Mouse (Mus musculus) kidney, embryonic 15.5 days (tissue): ENCODE measurements at regions not wholly inside any gene's neighbourhood (a gene's known extent, or its start where the extent isn't known, plus 50 kb on each side); places are given as distances from the start of the nearest gene placed in this dataset.

Experiments
- ATAC-seq: fragments of 200-750 bp; cut with Nextera tagmentation; replicated peaks from 2 replicates; pipeline ENCODE4 v1.8.0; 2017; ENCODE audit warnings: moderate TSS enrichment; ENCODE audit not compliant: low FRiP score
- H3K27ac ChIP-seq: fragments of 300-500 bp; sonication (generic); 2 replicates; pipeline ENCODE4 v1.5.1; 2015; ENCODE audit warnings: mild to moderate bottlenecking, inconsistent platforms
- H3K27me3 ChIP-seq: fragments of 300-500 bp; sonication (generic); 2 replicates; pipeline ENCODE4 v1.6.1; 2015; ENCODE audit warnings: inconsistent platforms
- H3K36me3 ChIP-seq: fragments of 300-500 bp; sonication (generic); 2 replicates; pipeline ENCODE4 v1.6.1; 2015; ENCODE audit warnings: inconsistent platforms
- H3K4me1 ChIP-seq: fragments of 300-500 bp; sonication (generic); 2 replicates; pipeline ENCODE4 v1.6.1; 2015; ENCODE audit warnings: inconsistent platforms
- H3K4me2 ChIP-seq: fragments of 300-500 bp; sonication (generic); 2 replicates; pipeline ENCODE4 v1.6.1; 2015; ENCODE audit warnings: moderate library complexity, mild to moderate bottlenecking, inconsistent platforms
- H3K4me3 ChIP-seq: fragments of 300-500 bp; sonication (generic); replicated peaks from 2 replicates; pipeline ENCODE4 v1.5.1; 2015; ENCODE audit warnings: mild to moderate bottlenecking, inconsistent platforms
- H3K9ac ChIP-seq: fragments of 300-500 bp; sonication (generic); 2 replicates; pipeline ENCODE4 v1.6.1; 2015; ENCODE audit warnings: mild to moderate bottlenecking, inconsistent platforms
- H3K9me3 ChIP-seq: fragments of 300-500 bp; sonication (generic); replicated peaks from 2 replicates; pipeline ENCODE4 v1.6.1; 2016; ENCODE audit warnings: inconsistent platforms
- WGBS: fragments of 180-500 bp; shearing (Covaris S2); methylation state at CpG from one replicate; pipeline ENCODE4 v1.1.7; 2015; ENCODE audit warnings: mixed read lengths; 5-methylcytosine and 5-hydroxymethylcytosine counted together

DNA sequence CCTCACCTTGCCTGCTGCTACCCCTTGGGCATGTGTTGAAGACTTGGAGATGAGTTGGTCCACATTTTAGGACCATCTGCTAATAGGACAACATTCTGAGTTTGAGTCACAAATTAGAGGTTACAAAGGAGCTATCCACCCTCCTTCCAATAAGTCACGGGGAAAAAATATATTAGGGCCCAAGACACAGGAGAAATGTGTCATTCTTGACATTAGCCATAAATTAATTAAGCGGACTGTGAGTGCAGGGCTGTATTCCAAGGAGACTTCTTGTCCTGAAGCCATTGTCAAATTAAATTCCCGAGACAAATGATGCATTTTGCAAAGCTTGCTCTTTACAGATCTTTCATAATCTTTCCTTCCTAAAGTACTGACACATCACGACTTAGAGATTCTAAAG is 79.2 kb downstream of the 1700020N01Rik start:
- Histone ChIP-seq H3K4me3 (no peak overlapping the region), H3K9me3 (no peaks in the 10 kb centered on the region), H3K36me3 (no peaks in the 10 kb centered on the region), H3K27me3 (no peaks in the 10 kb centered on the region), H3K4me2 (no peak overlapping the region), H3K27ac (no peak overlapping the region), H3K4me1 (peaks cover 7% of the 10 kb centered on the region; the same call in 1 of the 2 replicates), H3K9ac (no peak overlapping the region)
- no peak for ATAC-seq
- 56% methylated on average over 4 of the region's 4 CpGs for whole genome bisulfite sequencing

DNA sequence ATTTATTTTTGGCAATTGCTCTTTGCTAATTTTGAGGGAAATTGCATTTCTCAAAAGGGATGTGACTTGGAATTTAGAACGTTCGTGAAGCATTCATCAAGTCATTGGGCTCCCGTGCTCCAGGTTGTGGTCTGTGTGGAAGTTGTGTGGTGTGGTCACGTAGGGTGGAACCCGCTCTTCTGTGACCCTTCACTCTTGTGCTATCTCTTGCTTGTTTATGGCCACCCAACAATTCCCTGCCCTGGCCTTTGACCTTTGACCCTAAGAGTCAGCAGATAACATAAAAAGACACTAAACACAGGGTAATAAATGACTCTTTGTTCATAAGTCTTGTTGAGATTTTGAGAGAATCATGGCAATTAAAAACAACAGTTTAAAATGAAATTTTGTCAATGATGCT is 79.7 kb downstream of the 1700020N01Rik start:
- Histone ChIP-seq H3K9me3 (no peaks in the 10 kb centered on the region), H3K4me3 (no peak overlapping the region), H3K27me3 (no peaks in the 10 kb centered on the region), H3K9ac (no peak overlapping the region), H3K4me1 (peaks cover 7% of the 10 kb centered on the region; the same call in 1 of the 2 replicates), H3K27ac (no peak overlapping the region), H3K36me3 (no peaks in the 10 kb centered on the region), H3K4me2 (no peak overlapping the region)
- 68% methylated on average over 5 of the region's 5 CpGs for WGBS
- no peak for ATAC-seq

DNA sequence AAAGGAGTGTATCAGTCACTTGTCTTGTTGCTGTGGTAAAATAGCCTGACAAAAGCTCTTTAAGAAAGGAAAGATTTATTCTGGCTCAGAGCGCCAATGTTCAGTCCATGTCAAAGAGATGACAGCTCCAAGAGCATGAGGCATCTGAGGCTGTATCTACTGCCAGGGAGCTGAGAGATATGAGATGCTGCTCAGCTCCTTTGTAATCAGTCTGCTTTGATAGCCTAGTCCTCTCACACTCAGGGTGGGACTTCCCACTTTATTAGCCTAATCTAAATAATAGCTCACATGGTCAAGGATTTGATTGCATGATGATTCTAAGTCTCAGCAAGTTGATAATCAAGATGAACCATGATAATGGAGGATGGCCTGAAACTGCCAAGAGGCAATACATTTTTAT is 80.9 kb downstream of the 1700020N01Rik start:
- Histone ChIP-seq H3K4me3 (no peak overlapping the region), H3K4me2 (no peak overlapping the region), H3K27ac (no peak overlapping the region), H3K9ac (no peak overlapping the region), H3K4me1 (peaks cover 5% of the 10 kb centered on the region), H3K9me3 (no peaks in the 10 kb centered on the region), H3K36me3 (no peaks in the 10 kb centered on the region), H3K27me3 (no peaks in the 10 kb centered on the region)
- ATAC-seq: no peak
- 88% methylated on average over 1 of the region's 1 CpGs for WGBS

DNA sequence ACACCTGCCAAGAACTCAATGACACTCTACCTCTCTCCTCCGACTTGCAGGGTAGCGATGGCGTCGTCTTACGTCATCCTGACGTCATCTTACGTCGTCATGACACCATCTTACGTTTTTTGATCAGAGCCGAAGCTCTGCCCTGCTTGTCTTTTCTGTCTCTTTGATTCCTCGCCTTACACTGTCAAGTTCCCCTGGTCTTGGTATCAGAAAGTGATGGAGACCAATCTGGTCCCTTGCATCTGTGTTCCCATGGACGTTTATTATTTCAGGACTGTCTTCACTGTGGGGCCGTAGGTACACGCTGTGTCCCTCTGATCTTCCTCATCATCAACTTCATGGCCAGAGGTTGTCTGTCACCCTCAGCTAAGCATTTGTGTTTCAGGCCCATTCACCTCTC is 82.8 kb downstream of the 1700020N01Rik start:
- no peak overlapping the region for H3K4me2 ChIP-seq
- no peaks in the 10 kb centered on the region for H3K27me3 ChIP-seq
- no peak overlapping the region for H3K4me3 ChIP-seq
- H3K4me1 ChIP-seq: peaks cover 5% of the 10 kb centered on the region; the same call in 1 of the 2 replicates
- 93% methylated on average over 14 of the region's 14 CpGs for WGBS
- H3K36me3 ChIP-seq: no peaks in the 10 kb centered on the region
- no peak overlapping the region for H3K27ac ChIP-seq
- no peak overlapping the region for H3K9ac ChIP-seq
- ATAC-seq: no peak
- no peaks in the 10 kb centered on the region for H3K9me3 ChIP-seq

DNA sequence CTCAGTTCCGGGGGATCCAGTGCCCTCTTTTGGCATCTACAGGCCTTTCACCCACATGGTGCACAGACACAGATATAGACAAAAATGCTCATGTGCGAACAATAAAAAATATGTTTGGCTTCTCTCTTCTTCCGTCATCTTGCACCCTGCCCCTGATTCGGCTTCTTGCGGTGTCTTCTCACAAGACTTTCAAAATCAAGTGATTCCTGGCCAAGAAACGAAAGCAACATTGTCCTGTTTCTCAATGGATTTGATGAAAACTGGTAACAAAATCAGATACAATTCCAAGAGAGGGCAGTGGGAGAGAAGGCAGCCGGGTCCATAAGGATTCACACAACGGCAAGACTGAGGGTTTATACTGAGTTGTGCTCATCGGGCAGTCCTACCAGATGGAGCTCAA is 85.0 kb downstream of the 1700020N01Rik start:
- Histone ChIP-seq H3K4me1 (peaks cover 5% of the 10 kb centered on the region; the same call in 1 of the 2 replicates), H3K36me3 (no peaks in the 10 kb centered on the region), H3K4me2 (no peak overlapping the region), H3K27ac (peak overlapping the region; percentile 71; the same call in 1 of the 2 replicates), H3K27me3 (no peaks in the 10 kb centered on the region), H3K4me3 (no peak overlapping the region), H3K9me3 (no peaks in the 10 kb centered on the region), H3K9ac (no peak overlapping the region)
- WGBS: 96% methylated on average over 9 of the region's 9 CpGs
- ATAC-seq: no peak

DNA sequence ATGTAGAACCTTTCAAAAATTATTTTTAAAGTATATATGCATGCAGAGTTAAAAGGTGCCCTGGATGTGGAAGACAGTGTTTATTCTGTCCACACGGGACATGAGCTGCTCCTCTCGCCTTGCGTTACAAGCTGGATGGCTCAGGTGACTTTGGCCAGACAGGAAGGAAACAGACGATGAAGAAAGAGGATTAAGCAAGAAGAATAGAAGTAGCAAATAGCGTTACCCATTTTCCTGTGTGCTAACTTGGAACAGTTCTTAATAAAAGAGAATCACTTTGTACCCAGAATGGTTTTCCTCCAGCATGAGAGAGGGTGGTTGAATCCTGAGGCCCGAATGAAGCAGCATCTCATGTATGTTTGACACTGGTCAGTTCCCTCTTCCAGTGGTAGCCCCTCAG is 85.4 kb downstream of the 1700020N01Rik start:
- Histone ChIP-seq H3K4me2 (no peak overlapping the region), H3K4me3 (no peak overlapping the region), H3K9ac (no peak overlapping the region), H3K27me3 (no peaks in the 10 kb centered on the region), H3K4me1 (peaks cover 5% of the 10 kb centered on the region; the same call in 1 of the 2 replicates), H3K9me3 (no peaks in the 10 kb centered on the region), H3K27ac (peak overlapping the region; percentile 71), H3K36me3 (no peaks in the 10 kb centered on the region)
- ATAC-seq: no peak
- 80% methylated on average over 6 of the region's 6 CpGs for WGBS

DNA sequence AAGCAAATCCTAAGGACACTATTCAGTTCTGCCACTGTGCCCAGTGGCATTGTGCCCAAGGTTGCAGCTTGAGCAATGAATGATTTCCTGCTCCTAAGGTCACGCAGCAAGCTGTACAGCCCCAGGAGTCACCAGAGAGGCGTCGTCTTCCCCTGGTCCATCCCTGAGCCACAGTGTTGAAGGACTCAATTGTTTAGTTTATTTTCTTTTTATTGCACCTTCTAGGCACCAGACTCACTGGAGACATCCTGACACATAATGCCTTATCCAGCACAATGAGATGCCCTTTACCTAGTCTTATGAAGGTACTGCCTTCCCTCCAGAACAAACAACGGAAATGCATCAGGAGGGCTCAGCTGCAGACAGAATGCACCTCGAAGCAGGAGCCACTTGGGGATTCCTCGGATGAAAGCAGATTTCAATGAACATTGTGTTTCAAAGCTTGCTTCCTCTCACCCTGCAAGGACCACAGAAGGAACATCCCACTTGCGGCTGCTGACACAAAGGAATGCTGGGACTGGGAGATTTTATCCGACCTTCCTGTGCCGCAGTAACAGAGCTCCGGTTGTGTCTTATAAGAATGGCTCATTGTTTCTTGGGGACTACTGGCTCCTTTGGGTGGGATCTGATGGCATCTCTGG is 86.0 kb downstream of the 1700020N01Rik start:
- Histone ChIP-seq H3K27ac (peak overlapping the region; percentile 71), H3K4me3 (no peak overlapping the region), H3K4me2 (no peak overlapping the region), H3K36me3 (no peaks in the 10 kb centered on the region), H3K27me3 (no peaks in the 10 kb centered on the region), H3K9ac (no peak overlapping the region), H3K4me1 (peaks cover 5% of the 10 kb centered on the region; the same call in 1 of the 2 replicates), H3K9me3 (no peaks in the 10 kb centered on the region)
- no peak for ATAC-seq
- WGBS: 61% methylated on average over 10 of the region's 10 CpGs

DNA sequence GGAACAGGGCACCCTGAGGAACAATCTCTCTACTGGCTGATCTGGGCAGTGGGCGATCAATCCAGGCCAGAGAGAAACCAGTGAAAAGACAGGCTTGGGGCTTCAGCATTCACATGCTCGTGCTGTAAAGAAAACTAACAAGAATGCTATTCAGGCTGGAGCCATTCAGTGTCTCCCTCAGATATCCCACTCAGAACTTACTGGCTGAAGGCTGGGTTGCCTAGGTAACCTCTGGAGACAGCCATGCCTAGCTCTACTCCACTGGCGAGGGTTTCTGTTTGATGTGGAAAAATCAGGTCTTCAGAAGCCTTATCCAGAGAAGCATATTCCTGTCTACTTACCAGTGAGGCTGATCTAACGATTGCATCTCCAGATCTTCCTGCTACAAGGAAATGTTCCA is 87.8 kb downstream of the 1700020N01Rik start:
- no peak overlapping the region for H3K9ac ChIP-seq
- whole genome bisulfite sequencing: 60% methylated on average over 4 of the region's 4 CpGs
- H3K36me3 ChIP-seq: no peaks in the 10 kb centered on the region
- H3K27me3 ChIP-seq: no peaks in the 10 kb centered on the region
- H3K4me3 ChIP-seq: no peak overlapping the region
- H3K27ac ChIP-seq: no peak overlapping the region
- H3K4me1 ChIP-seq: peaks cover 11% of the 10 kb centered on the region
- H3K9me3 ChIP-seq: no peaks in the 10 kb centered on the region
- no peak for ATAC-seq
- no peak overlapping the region for H3K4me2 ChIP-seq

DNA sequence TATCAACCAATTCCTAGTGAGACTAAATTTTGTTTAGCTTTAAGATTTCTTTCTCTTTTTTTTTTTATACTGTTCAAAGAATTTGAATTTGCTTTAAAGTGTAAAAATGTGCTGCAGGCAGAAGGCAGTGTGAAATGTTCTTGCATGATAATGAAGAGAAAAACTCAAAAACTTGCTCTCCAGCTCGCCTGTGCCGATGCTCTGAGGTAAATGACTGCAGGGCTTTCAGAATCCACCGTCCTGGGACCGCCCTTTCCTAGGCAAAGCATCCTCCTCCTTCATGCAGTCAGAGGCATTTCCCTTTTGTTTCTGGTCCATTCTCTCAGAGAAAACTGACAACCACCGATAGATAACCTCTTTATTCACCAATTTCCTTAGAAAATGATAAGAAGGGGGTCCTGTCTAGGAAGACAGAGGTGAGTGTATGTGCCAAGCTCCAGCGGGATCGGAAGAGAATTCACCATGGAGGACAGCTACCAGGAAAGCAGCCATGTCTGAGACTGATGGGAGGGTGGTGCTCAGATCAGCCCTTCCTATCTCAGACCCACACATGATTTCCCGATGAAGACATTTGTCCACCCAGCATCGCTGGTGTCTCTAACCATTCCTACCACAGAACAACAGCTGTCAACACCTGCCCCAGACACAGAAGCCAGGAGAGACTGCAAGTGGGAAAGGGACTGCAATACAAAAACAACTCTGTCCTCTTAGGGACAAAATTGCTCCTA is 91.5 kb downstream of the 1700020N01Rik start:
- H3K27ac ChIP-seq: 0 out of 2 replicates have a peak overlapping the region, but pooled peaks have one; percentile 32
- H3K4me1 ChIP-seq: peaks cover 14% of the 10 kb centered on the region
- 64% methylated on average over 9 of the region's 9 CpGs for WGBS
- H3K9me3 ChIP-seq: no peaks in the 10 kb centered on the region
- no peak overlapping the region for H3K4me2 ChIP-seq
- H3K36me3 ChIP-seq: no peaks in the 10 kb centered on the region
- no peak overlapping the region for H3K9ac ChIP-seq
- no peaks in the 10 kb centered on the region for H3K27me3 ChIP-seq
- no peak for ATAC-seq
- no peak overlapping the region for H3K4me3 ChIP-seq

DNA sequence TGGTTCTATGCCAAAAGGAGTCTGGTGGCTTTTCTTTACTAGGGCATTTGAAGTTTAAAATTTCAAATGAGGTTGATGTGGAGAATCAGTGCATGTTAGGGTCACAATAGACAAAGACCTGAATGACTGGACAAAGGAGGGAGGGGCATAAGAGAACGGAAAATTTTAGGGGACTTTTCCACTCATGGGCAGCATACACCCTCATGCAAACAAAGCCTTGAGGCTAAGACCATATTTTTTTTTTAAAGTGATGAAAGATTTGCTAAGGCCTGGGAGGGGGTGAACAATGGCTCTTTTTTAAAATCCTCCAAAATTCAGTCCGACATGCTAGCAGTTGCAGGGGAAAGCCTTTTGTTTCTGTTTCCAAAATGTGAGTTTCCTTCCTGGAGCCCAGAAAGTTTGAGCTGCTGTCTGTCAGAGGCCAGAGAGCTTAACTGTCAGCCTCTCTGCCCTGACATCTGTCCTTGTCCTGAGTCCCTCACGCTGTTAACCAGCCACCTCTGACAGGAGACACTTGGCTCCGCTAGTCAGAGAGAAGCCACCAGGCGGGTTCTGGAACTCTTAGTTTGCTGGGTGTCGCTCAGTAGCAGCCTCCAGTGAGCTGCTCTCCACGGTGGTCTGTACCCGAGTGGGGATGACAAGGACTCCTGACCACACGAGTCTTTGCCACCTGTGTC is 92.3 kb downstream of the 1700020N01Rik start:
- Histone ChIP-seq H3K9me3 (no peaks in the 10 kb centered on the region), H3K36me3 (no peaks in the 10 kb centered on the region), H3K9ac (no peak overlapping the region), H3K4me3 (no peak overlapping the region), H3K27me3 (no peaks in the 10 kb centered on the region), H3K27ac (0 out of 2 replicates have a peak overlapping the region, but pooled peaks have one; percentile 32), H3K4me2 (0 out of 2 replicates have a peak overlapping the region, but pooled peaks have one; percentile 3), H3K4me1 (peaks cover 14% of the 10 kb centered on the region)
- no peak; the same call in 1 of the 2 replicates for ATAC-seq
- 33% methylated on average over 9 of the region's 9 CpGs for whole genome bisulfite sequencing

DNA sequence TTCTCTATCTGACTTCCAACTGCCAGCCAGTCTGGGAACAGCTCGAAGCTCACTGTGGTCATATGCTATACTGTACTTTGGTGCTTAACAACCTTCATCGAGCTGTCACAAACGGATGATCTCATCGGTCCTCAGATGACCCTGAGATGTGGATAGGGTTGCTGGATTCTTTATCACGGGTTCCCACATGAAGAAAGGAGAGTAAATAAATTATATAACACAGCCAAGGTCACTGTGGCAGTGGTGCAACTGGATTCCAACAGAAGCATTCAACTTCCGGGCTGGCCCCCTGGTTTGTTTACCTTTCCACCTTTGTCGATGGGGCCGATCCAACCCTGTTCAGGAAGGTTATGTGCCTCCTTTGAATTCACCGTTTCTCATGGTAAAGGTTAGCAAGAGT is 93.1 kb downstream of the 1700020N01Rik start:
- Histone ChIP-seq H3K9me3 (no peaks in the 10 kb centered on the region), H3K36me3 (no peaks in the 10 kb centered on the region), H3K9ac (no peak overlapping the region), H3K27ac (0 out of 2 replicates have a peak overlapping the region, but pooled peaks have one; percentile 32), H3K4me1 (peaks cover 14% of the 10 kb centered on the region), H3K4me2 (no peak overlapping the region), H3K4me3 (no peak overlapping the region), H3K27me3 (no peaks in the 10 kb centered on the region)
- ATAC-seq: peak; percentile 52; the same call in 1 of the 2 replicates
- WGBS: 19% methylated on average over 9 of the region's 9 CpGs

DNA sequence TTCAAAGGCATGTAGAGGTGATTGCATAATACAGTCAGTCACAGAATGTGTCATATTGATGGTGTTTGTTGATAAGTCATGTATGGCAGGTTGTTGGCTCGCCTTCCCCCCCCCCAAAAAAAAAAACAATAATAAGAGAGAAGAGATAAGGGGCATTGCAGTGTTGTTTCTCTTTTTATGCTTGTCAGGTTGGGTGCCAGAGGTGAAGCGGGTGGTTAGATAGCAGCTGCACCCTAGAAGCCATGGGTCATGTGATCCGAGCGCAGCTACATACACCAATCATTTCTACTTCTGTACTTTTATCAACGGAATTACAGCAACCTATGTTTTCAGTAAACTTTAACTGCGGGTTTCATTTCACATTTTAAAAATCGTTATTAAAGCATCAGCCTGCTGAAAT is 94.5 kb downstream of the 1700020N01Rik start:
- ATAC-seq: no peak
- Histone ChIP-seq H3K27me3 (no peaks in the 10 kb centered on the region), H3K27ac (no peak overlapping the region), H3K36me3 (no peaks in the 10 kb centered on the region), H3K4me3 (no peak overlapping the region), H3K4me2 (no peak overlapping the region), H3K4me1 (peaks cover 14% of the 10 kb centered on the region), H3K9ac (no peak overlapping the region), H3K9me3 (no peaks in the 10 kb centered on the region)
- 84% methylated on average over 7 of the region's 7 CpGs for WGBS
